Mouse (Mus musculus) activated CD4-positive, CD25-positive, alpha-beta regulatory T cell, adult 4 months (primary cell): ENCODE results near the gene Spryd4. TPM values are rescaled to one million over a fixed set of nuclear protein-coding genes. Genes with fewer than 3 reads are reported as not detected.
"Not testable (repeated sequence)": the region's sequence is repeated elsewhere in the genome, so short reads cannot be mapped to it uniquely, and the experiment has no call there.

Experiments
- ATAC-seq: one replicate; pipeline ENCODE4 v1.8.0; 2017
- polyA plus RNA-seq, 2 experiments: library from polyadenylated mRNA; unstranded; fragments of 100-300 nt; shearing (Covaris generic); gene quantifications; one replicate each; pipeline ENCODE4 v1.2.1; 2017

Gene Spryd4
- polyA plus RNA-seq, 2 experiments from 2014 or later: 13.3 to 15.6 TPM

DNA sequence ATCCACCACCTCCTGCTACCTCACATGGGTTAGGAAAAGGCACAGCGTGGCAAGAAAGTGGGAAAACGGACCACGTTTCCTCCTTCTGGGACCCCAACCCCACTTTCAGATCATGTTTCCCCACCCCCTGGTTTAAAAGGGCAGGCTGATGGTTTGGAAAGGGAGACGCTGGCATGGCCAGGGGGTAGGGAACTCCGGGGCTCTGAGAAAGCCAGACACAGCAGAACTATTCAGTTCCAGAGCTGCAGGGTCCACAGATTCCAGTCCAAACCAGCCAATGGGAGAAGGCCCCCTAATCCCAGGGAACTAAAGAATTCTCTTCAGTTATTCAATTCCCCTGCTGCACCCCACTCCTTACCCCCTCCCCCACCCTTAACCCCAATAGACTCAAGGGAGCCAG is 13.5 kb upstream of the Spryd4 start:
- no peak for ATAC-seq

DNA sequence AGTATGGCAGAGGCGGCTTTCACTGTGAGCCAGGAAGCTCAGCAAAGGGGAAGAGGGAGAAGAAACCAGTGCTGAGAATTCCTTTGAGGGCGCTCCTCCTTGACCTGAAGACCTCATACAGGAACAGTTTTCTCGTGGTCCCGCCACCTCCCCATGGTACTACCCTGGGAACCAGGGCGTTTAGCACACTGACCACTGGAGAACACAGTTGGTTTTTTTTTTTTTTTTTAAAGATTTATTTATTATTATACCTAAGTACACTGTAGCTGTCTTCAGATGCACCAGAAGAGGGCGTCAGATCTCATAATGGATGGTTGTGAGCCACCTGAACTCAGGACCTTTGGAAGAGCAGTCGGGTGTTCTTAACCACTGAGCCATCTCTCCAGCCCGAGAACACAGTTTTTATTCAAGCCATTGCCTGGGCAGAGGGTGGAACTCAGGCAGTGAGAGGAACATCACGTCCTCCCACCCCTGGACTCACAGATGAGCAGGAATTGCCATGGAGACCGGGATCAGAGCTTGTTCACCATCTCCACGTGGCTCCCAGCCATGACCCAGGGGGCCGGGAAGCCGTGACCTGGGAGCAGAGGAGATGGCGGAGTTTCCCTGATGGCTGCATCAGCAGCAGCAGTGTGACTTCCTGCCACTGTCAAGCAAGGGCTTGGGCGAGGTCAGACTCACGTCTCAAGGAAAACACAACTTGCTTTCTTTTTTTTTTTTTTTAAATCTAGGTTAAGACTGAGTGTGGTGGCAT is 10.1 kb upstream of the Spryd4 start:
- peak; percentile 65 for ATAC-seq

DNA sequence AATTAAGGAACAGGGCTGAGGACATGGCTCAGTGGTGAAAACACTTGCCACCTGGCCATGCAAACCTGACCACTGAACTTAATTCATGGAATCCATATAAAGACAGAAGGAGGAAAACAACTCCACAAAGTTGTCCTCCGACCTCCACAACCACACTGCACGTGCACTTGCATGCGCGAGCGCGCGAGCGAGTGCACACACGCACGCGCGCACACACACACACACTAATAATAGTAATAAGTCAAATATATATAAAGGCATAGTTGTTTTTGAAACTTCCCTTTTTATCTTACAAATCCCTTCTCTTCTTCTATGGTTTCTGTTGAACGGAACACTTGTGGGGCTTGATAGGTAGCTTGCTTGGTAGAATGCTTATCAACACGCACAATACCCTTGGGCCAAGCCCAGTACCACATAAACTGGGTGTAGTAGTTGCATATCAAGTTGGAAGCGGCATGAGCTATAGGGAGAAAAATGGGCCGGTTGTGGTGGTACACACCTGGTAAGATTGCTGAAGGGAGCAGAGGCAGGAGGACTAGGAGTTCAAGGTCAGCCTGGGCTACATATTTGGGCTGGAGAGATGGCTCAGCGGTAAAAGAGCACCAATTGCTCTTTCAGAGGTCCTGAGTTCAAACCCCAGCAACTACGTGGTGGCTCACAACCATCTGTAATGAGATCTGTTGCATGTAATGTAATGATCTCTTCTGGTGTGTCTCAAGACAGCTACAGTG is 6.9 kb upstream of the Spryd4 start:
- ATAC-seq: no peak

DNA sequence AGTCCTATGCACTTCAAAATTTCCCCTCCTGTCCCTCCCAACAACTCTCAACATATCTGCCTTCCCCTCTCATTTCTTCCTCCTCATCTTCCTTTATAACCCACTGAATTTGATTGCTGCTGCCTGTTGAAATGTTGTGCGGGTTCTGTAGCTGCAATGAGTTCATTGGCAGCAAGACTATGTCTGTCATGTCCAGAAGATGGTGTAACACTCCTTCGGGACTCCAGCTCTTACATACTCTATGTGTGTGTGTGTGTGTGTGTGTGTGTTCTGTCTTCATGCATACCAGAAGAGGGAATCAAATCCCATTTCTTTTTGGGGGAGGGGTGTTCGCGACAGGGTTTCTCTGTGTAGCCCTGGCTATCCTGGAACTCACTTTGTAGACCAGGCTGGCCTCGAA is 3.4 kb upstream of the Spryd4 start:
- no peak for ATAC-seq

DNA sequence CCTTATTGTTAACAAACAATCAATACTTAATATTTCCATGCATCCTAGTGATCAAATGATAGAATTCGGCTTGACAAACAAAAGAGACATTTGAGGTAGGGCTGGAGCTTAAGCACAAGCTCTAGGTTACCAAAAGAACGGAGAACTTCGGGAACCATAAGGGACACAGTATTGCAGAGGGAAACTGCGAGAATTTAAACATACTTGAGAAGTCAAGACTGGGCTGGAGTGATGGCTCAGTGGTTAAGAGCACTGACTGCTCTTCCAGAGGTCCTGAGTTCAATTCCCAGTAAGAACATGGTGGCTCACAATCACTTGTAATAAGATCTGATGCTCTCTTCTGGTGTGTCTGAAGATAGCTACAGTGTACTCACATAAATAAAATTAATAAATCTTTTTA is 2.5 kb upstream of the Spryd4 start:
- ATAC-seq: not testable (repeated sequence)

DNA sequence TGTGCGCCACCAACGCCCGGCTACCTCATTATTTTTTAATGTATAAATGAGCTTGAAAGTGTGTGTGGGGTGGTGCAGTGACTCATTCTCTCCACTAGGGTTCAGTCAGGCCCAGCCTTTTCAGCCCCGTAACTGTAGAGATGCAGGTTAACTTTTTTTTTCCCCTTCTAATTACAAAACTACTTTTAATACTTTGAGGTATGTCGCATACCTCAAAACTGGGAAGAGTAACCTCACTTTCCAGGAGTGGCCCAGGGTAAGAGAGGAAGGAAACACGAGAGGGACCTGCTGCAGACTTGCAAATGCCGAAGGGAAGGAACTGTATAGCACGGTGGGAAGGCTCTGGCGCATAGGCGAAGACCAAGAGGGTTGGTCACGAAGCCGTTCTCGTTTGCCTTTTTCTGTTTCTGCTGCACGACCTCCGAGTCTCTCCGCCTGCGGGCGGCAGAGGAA is 1.3 kb upstream of the Spryd4 start:
- ATAC-seq: peak; percentile 70

DNA sequence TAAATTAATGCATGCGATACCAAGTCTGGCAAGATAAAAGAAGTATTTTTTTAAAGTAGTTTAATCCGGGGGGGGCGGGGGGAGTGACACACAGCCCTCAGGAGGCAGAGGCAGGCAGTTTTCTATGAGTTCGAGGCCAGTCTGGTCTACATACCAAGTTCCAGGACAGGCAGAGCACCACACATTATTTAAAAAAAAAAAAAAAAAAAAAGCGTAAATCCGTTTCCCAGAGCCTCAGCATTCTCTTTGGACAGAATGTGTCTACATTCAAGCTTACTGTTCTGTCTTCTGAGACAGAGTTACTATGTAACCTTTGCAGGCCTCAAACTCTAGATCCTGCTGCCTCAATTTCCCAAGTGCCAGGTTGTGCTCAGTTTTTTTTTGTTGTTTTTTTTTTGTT is 541 bp upstream of the Spryd4 start:
- no peak for ATAC-seq

DNA sequence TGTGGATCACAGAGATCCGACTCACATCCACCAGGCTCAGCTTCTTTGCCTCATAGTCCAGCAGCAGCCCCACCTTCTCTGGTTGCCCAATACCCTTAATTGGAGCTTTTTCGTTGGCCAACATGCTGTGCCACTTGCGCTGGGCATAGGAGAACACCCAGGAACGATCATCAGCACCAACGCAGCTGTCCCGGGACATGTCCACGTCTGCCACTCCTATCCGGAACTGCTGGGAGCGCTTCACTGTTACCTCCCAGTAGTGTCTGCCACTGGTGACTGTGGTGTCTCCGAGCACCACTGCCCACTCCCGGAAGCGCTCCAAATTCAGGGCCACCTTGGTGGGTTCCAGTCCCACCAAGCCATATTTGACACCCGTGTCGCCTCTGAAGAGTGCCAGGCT is 653 bp downstream of the Spryd4 start:
- ATAC-seq: no peak

DNA sequence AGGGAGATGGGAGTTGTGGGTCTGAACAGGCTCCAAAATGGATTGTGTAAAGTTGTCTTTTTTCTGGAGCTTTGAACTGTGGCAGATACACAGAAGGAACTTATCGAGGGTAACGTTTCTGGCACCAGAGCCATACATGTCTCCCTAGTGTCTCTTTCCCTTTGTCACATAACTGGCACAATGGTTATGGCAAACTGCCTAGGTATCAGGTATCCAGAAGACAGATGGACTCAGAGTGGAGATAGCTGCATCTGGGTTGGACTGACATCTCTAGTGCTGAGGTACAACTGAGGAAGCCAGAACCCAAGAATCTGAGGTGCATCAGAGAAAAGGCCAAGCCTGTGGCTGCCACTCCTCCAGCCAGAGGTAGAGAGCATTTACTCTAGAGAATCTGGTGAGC is 1.5 kb downstream of the Spryd4 start:
- ATAC-seq: no peak

DNA sequence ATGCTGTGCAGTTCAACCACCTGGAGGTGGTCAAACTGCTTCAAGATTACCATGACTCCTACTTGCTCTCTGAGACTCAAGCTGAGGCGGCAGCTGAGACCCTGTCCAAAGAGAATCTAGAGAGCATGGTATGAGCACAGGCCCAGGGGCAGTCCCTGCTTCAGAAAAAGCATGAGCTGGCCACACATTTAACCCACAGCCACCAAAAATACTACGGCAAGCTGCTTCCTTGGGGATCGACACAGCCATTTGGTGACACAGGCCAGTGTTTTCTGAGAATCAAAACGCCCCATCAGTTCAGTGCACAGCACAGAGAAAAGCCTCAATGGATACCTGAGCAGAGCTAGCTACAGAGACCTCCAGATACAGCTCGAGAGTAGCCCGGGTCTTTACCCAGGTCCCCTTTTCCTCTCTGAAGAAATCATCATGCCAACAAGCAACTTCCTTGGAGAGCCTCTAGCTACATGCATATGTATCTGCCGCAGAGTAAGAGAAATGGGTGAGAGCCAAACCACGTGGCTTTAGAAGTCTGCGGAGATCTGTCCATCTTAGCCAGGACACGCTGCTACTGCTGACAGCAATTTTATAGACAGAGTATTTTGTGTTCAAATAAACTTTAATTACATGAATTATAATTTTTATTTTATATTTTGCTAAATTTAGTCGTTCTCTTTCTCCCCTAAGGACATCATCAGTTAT is 2.1 kb downstream of the Spryd4 start:
- no peak for ATAC-seq

DNA sequence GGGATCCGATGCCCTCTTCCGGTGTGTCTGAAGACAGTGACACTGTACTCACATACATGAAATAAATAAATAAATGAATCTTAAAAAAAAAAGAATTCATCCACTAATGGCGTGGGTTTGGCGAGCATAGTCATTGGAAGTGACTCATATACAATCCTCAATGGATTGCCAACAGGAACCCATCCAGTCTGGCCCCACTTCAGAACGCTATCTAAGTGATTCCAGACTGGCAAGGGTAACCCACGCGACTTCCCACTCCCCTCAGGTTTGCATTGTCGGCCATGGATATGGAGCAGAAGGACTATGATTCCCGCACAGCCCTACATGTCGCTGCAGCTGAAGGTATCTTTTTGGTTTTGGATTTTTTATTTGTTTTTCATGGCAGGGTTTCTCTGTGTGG is 3.3 kb downstream of the Spryd4 start:
- no peak for ATAC-seq

DNA sequence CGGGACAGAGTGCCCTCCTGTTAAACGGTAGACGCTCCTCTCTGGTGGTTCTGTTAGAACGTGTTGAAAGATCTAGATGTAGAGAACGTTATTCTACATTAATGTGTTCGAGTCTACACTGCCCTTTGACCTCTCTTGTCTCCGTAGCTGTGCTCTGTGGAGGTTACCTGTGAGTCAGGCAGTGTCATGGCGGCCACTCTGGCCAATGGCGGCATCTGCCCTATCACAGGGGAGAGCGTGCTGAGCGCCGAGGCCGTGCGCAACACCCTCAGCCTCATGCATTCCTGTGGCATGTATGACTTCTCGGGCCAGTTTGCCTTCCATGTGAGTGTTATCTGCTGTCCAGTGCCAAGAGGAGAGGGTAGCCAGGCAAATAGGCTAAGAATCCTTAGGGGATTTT is 6.7 kb downstream of the Spryd4 start:
- ATAC-seq: no peak

DNA sequence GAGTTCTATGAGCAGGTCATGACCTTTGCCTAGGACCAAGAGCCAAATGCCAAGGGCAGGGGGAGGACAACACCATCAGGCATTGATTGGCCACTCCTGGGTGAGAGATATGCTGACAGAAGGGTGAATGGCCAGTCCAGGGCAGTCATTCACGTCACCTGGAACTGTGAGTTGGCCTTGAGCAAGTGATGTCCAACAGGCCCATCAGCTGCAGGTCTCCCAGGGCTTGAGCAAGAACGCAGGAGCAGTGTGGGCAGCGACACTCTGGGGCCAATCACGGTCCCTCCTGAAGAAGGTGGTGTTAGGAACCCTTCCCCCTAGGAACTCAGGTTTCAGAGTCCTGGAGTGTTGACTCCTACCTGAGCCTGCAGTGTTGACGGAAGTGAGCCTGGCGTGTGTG is 9.8 kb downstream of the Spryd4 start:
- ATAC-seq: no peak

DNA sequence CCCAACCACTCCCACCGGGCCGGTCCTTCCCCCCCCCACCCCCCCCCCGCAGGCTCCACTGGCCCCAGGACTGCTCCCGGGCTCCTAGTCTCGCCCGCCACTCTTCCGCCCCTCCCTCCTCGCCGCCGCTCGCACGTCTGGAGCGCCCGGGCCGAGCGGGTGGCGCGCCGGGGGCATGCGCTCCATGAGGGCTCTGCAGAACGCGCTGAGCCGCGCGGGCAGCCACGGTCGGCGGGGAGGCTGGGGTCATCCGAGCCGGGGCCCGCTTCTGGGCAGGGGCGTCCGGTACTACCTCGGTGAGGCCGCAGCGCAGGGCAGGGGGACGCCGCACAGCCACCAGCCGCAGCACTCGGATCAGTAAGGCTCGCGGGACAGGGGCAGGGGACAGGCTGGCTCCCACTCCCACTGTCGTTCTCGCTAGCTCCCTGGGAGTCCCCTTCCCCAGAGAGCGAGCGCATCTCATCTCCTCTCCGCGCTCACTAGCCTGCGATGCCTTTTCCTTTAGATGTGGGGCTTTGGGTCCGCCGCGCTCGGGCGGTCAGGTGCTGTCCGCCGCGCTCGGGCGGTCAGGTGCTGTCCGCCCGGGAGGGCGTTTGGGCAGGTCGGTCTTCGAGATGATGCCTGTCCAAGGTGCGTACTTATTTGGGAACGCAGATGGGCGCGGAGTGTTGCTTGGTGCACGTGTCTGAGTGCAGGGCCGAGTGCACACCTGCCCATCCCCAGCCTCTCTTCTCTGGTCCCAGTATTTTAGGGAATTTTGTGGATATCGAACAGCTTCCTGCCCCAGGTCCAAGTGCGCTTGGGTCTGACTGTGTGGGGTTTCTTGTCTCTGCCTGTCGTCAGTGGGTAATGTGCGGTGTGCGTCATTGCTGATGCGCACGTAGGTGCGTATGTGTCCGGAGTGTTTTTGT is 16.8 kb downstream of the Spryd4 start:
- ATAC-seq: peak; percentile 48

DNA sequence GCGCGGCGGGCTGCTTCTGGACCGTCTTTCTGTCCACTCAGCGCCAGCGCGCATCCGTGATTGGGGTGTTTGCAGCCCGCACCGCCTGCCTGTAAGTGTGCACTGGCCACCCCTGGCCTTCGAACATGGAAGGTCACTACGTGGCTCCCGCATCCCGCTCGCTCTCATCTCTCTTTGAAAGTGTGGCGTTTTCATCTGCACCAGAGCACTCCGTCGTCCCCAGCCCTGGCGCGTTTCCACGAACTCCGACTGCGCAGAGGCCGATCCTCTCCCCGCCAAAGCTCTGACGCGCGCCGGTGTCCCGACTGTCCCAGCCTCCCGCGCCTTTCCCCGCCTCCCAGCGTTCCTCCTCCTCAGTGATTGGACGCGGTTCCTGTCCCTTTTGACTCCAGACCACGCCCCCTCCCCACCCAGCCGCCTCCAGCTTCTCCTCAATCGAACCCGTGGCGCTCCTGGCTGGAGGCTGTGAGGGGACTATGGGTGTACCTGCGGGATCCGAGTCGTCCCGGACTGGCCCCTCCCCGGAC is 17.5 kb downstream of the Spryd4 start, which contains the start of gene Gls2:
TSS of gene Gls2 (plus strand) at position 434 of the 527 bp plus-strand sequence.
- ATAC-seq: peak; percentile 88

DNA sequence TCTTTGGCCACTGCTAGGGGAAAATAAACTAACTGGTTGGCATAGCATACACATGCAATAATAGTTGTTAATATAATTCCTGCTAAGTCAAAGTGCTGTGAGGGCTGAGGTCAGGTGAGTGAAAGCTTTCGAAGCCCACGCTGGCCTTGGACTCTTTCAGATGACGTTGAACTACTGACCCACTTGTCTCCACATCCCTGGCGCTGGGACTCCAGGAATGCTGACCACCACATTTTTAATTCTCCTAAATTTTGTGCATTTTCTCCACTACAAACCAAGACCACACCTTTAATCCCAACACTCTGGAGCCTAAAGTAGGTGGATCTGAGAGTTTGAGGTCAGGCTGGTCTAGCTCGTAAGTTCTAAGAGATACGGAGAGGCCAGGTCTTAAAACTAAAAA is 18.5 kb downstream of the Spryd4 start:
- ATAC-seq: no peak

DNA sequence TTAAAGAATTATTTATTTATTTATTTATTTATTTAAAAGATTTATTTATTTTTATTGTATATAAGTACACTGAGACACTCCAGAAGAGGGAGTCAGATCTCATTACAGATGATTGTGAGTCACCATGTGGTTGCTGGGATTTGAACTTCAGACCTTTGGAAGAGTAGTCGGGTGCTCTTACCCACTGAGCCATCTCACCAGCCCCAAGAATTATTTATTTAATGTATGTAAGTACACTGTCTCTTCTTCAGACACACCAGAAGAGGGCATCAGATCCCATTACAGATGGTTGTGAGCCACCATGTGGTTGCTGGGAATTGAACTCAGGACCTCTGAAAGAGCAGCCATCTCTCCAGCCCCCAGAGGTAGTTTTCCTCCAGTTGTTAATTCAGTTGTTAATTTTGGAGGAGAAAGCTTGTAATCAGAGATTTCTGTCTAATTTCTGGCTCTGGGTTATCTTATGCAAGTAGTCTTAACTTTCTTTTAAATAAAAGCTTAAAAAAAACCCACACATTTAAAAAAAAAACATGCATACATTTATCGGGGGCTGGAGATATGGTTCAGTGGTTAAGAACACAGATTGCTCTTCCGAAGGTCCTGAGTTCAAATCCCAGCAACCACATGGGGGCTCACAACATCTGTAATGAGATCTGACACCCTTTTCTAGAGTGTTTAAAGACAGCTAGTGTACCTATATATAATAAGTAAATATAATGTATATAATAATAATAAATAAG is 19.4 kb downstream of the Spryd4 start:
- ATAC-seq: not testable (repeated sequence)

DNA sequence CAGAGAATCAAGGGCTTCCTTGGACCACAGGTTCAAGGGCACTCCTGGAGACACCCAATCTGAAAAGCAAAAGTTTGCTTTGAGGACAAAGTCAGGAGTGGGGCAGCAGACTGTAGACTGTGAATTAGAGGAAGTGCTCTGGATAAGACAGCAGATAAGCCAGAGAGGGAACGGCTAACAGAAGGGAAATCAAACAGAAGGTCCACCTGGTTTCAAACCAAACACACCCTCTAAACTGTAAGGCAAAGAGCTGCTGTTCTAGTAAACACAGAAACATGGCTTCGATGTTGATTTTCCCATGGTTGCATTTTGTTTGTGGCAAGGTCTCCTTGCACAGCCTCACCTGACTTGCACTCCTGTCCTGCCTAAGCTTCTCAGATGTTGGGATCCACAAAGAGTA is 20.1 kb downstream of the Spryd4 start:
- no peak for ATAC-seq

DNA sequence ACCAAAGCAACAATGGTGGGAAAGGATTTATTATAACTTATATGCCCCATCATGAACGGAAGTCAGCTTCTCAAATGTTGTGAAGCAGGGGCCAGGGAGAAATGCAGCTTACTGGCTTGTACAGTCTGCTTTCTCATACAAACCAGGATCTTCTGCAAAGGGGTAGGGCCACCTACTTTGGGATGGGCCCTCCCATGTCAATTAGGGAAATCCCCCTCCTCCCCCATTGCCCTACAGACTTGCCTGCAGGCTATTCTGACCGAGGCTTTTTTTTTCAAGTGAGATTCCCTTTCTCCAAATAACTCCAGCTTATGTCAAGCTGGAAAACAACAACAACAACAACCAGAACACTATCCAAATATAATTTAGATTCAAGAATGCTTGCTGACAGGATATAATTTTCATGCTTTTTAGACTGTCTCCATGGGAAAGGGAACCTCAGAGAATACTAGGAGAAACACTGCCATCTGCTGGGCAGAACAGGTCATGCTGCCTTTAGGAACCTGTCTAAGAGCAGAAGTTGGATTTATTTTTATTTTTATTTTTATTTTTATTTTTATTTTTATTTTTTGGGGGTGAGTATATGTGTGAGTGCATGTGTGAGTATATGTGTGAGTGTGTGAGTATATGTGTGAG is 23.2 kb downstream of the Spryd4 start:
- no peak for ATAC-seq

DNA sequence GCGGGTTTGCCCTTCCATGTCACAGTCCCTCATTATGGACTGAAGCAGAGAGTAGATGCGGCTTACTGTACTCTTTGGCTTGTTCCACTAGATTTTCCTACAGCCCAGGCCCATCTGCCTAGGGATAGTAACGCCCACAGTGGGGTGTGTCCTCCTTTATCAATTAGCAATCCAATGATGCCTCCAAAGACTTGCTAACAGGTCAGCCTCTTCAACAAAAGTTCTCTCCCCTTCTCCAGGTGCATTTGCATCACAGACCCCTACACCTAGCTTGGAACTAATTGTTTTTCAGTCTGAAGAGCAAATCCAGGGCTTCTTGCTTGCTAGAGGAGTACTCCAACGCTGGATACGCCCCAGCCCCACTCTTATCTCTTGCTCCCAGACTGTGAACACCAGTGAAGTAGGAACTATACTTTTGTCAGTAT is 24.4 kb downstream of the Spryd4 start:
- ATAC-seq: no peak

DNA sequence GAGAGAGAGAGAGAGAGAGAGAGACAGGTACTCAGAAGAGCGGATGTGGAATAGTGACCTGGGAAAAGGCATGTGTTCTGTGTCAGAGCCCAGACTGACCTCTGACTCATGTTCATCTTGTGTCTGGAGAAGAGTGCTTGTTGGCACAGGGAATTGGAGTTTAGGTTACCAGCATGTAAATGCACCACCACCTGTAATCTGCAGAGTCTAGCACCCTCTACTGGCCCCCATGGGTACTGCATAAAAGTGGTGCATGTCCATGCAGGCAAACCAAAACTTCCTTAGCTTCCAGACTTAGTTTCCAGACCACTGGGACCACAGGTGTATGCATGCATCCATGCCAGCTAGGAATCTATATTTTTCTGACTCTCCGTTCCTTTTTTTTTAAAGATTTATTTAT is 25.6 kb downstream of the Spryd4 start:
- peak; percentile 61 for ATAC-seq
